Mouse (Mus musculus) kidney, postnatal 10 days (tissue): ENCODE measurements at regions not wholly inside any gene's neighbourhood (a gene's known extent, or its start where the extent isn't known, plus 50 kb on each side); places are given as distances from the start of the nearest gene placed in this dataset.

Experiments used
- DNase-seq: peaks from one replicate; pipeline ENCODE4 v3.0.0; 2021; ENCODE audit warnings: mixed read lengths

- DNase-seq, result no peak
These were observed 72.4 kb downstream of the Nupl2 start for GRCm38 (mm10) chr5:24237201-24237600.

GRCm38 (mm10) chr5:24239006-24239405 lies 74.2 kb downstream of the Nupl2 start:
- DNase-seq, result no peak

GRCm38 (mm10) chr5:24244211-24244610 lies 79.4 kb downstream of the Nupl2 start:
- DNase-seq, result no peak

GRCm38 (mm10) chr5:24255421-24255820 lies 90.7 kb downstream of the Nupl2 start:
- DNase-seq, result no peak

GRCm38 (mm10) chr5:24261098-24261497 lies 90.3 kb downstream of the Kcnh2 start:
- peak; percentile 85 for DNase-seq

- peak; percentile 32 for DNase-seq
These were observed 89.3 kb downstream of the Kcnh2 start for GRCm38 (mm10) chr5:24262146-24262545.

- no peak for DNase-seq
These were observed 87.3 kb downstream of the Kcnh2 start for GRCm38 (mm10) chr5:24264151-24264550.

GRCm38 (mm10) chr5:24265431-24265830 lies 86.0 kb downstream of the Kcnh2 start:
- DNase-seq, result no peak

- peak; percentile 91 for DNase-seq
These were observed 84.8 kb downstream of the Kcnh2 start for GRCm38 (mm10) chr5:24266344-24267295.
